Mouse (Mus musculus) bone marrow, adult 2 months (tissue): ENCODE measurements at regions not wholly inside any gene's neighbourhood (a gene's known extent, or its start where the extent isn't known, plus 50 kb on each side); places are given as distances from the start of the nearest gene placed in this dataset.

ENCODE experiments used
- CTCF ChIP-seq: fragments of 200-500 bp; IDR thresholded peaks from 2 replicates; pipeline ENCODE4 v1.5.1; 2011; ENCODE audit warnings: low read length, control low read depth; ENCODE audit not compliant: control insufficient read depth, insufficient read depth
- POLR2A ChIP-seq: fragments of 200-500 bp; IDR thresholded peaks from 2 replicates; pipeline ENCODE4 v1.6.1; 2011; ENCODE audit warnings: low read depth, mild to moderate bottlenecking, control low read depth, low read length, borderline replicate concordance; ENCODE audit not compliant: control insufficient read depth

DNA sequence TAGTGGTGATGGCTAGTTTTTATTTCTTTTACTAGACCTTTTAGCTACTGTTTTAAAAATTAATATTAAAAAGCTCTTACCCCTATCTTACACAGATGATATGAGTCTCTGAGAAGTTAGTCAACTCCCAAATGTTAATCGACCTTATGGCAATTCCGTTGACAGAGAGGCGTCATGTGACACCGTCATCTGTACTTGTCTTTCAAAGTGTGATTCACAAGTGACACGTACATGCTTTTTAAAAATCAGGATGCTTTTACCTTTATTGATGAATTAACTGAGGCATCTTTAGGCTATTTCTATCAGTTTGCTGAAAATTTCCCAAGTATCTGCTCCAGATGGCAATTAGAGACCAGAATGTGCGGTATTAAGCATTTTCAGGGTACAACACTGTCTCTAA is 573.9 kb downstream of the Gm19410 start:
- TF ChIP-seq CTCF (no peak), POLR2A (no peak)
